Comparison of ENCODE assay signal across 8 mouse cellular contexts in the genomic region with DNA sequence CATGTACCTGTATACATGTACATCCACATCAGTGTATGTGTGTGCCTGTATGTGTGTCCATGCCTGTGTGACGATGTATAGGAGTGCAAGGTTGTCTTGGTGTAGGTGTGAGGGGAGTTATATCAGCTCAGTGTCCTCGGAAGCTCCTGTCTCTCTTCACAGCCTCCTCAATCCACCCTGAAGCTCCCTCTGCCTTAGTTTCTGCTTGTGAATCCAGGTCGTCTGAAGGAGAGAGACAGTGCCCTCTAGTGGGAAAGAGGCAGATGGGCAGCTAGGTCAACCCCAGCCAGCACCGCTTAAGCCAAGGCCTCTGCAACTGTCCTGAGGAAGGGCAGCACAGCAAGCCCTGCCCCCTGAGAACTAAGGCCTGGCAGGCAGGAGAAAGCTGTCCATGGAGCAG. TPM values are rescaled to one million over a fixed set of nuclear protein-coding genes. Genes with fewer than 3 reads are reported as not detected.
DNase-seq lines count a peak whose midpoint lies in the region; TF ChIP-seq lines count a peak whose summit lies in the region.

No protein-coding gene starts in this region.

- no peak overlapping the region for H3K4me3 ChIP-seq in small intestine, adult 2 months (ENCODE audit: low read depth, low read length)

- 3% methylated on average over 4 of the region's 4 CpGs for WGBS in small intestine, adult 2 months

- DNase-seq in heart, adult 18-20 months: peak; percentile 50 to 65
- DNase-seq in heart, postnatal 25 days (ENCODE audit: low spot score): no peak
- DNase-seq in R1 (ENCODE audit: low read depth, low spot score): peak; percentile 79
- DNase-seq in embryo, embryonic 10 days (ENCODE audit: low spot score): peak; percentile 89
- peak; percentile 65 to 76 for DNase-seq in heart, postnatal 10 days
- peak; percentile 67 to 77 for DNase-seq in kidney, postnatal 4 days
- peak; percentile 79 for DNase-seq in mesoderm, embryonic 11.5 days (ENCODE audit: low read depth, low spot score)

- no peaks in the 10 kb centered on the region for H3K4me1 ChIP-seq in small intestine, adult 2 months (ENCODE audit: control insufficient read depth, insufficient read depth, insufficient read length, low read length)

- TF ChIP-seq CTCF in small intestine, adult 2 months (IDR thresholded peaks at IDR 0.05; ENCODE audit: extremely low read depth, insufficient read length, insufficient replicate concordance, low read depth, low read length): peak; percentile 90; the same call in 1 of the 2 replicates

- no peak overlapping the region for H3K27ac ChIP-seq in small intestine, adult 2 months (ENCODE audit: insufficient read depth, low read depth, low read length)

- intact Hi-C loops in heart, postnatal 25 days (cut with DNase I): loop anchor here (1.0 to 5.0 kb wide), 2 partner anchors 92 to 191 kb away; no protein-coding TSS in a partner anchor
- intact Hi-C loops in heart, postnatal 10 days (cut with DNase I): loop anchor here (1.0 to 5.0 kb wide), 2 partner anchors 92 to 191 kb away; no protein-coding TSS in a partner anchor

- TF ChIP-seq POLR2A in small intestine, adult 2 months (IDR thresholded peaks at IDR 0.05; ENCODE audit: low read depth, low read length): no peak

- no peaks in the 10 kb centered on the region for H3K27me3 ChIP-seq in small intestine, adult 2 months (ENCODE audit: control insufficient read depth, insufficient read depth, low read length)

- no peaks in the 10 kb centered on the region for H3K36me3 ChIP-seq in small intestine, adult 2 months (ENCODE audit: control insufficient read depth, insufficient read depth, low read length)

RNA-seq across cellular contexts. Expression of gene Smarcd1, which starts 13.2 kb away (rescaled TPM):
- total RNA-seq in heart, adult 18-20 months (2021): 10 to 100 TPM; 18.6 to 19.0 TPM
- 10 to 100 TPM; 23.5 to 25.3 TPM for total RNA-seq in heart, postnatal 25 days (2021)
- 10 to 100 TPM; 39.2 to 40.2 TPM for total RNA-seq in heart, postnatal 10 days (2021)
- 9.5 and 23.8 TPM in 2 replicates for polyA plus RNA-seq in small intestine, adult 2 months (2012; rRNA removed)

RNA-seq across cellular contexts. Expression of gene Gm17349, which starts 16.6 kb away (rescaled TPM):
- 1 to 10 TPM; 2.4 to 4.3 TPM for total RNA-seq in heart, adult 18-20 months (2021)
- total RNA-seq in heart, postnatal 25 days (2021): 1 to 10 TPM; 2.8 to 4.2 TPM
- 1 to 10 TPM; 4.7 to 5.5 TPM for total RNA-seq in heart, postnatal 10 days (2021)
- polyA plus RNA-seq in small intestine, adult 2 months (2012; rRNA removed): 3.0 TPM in 1 of 2 replicates, not detected in the other

RNA-seq across cellular contexts. Expression of gene Asic1, which starts 18.5 kb away (rescaled TPM):
- total RNA-seq in heart, adult 18-20 months (2021): under 1 TPM in 1 of 2 experiments, not detected in 1; 0.49 TPM
- under 1 TPM; 0.48 to 0.55 TPM for total RNA-seq in heart, postnatal 25 days (2021)
- under 1 TPM; 0.69 to 0.72 TPM for total RNA-seq in heart, postnatal 10 days (2021)
- polyA plus RNA-seq in small intestine, adult 2 months (2012; rRNA removed): 0.30 and 0.70 TPM in 2 replicates

RNA-seq across cellular contexts. Expression of gene Gpd1, which starts 28.6 kb away (rescaled TPM):
- total RNA-seq in heart, adult 18-20 months (2021): 100 to 1,000 TPM in 1 of 2 experiments, 10 to 100 TPM in 1; 53.9 to 160 TPM
- 10 to 100 TPM; 54.1 to 67.6 TPM for total RNA-seq in heart, postnatal 25 days (2021)
- 100 to 1,000 TPM in 1 of 2 experiments, 10 to 100 TPM in 1; 74.8 to 238 TPM for total RNA-seq in heart, postnatal 10 days (2021)
- 246 and 260 TPM in 2 replicates for polyA plus RNA-seq in small intestine, adult 2 months (2012; rRNA removed)

RNA-seq across cellular contexts. Expression of gene Cox14, which starts 36.7 kb away (rescaled TPM):
- total RNA-seq in heart, adult 18-20 months (2021): 100 to 1,000 TPM; 238 to 271 TPM
- 100 to 1,000 TPM; 227 to 229 TPM for total RNA-seq in heart, postnatal 25 days (2021)
- 100 to 1,000 TPM; 212 to 221 TPM for total RNA-seq in heart, postnatal 10 days (2021)
- 301 and 397 TPM in 2 replicates for polyA plus RNA-seq in small intestine, adult 2 months (2012; rRNA removed)
